Mouse (Mus musculus): ENCODE data around the gene Gkn2. TPM values are rescaled to one million over a fixed set of nuclear protein-coding genes. Genes with fewer than 3 reads are reported as not detected.

The Gkn2 gene
- polyA plus RNA-seq, 1 experiment from 2014 or later = not detected

Other genes with a start within 250 kb of the Gkn2 start
- gene Antxr1, start 37.5 kb upstream of the Gkn2 start, polyA plus RNA-seq (2015; fragmentation: Nextera tagmentation; extraction: Ambion mirVana) = 5.2 and 5.5 TPM in 2 replicates
- not detected in 2 replicates for gene Gkn1, start 22.4 kb upstream of the Gkn2 start, polyA plus RNA-seq (2015; fragmentation: Nextera tagmentation; extraction: Ambion mirVana)
- gene Gkn3, start 15.6 kb downstream of the Gkn2 start, polyA plus RNA-seq (2015; fragmentation: Nextera tagmentation; extraction: Ambion mirVana) = 0.35 and 0.56 TPM in 2 replicates
- gene Bmp10, start 55.6 kb downstream of the Gkn2 start, polyA plus RNA-seq (2015; fragmentation: Nextera tagmentation; extraction: Ambion mirVana) = not detected in 2 replicates
- 5.4 and 6.3 TPM in 2 replicates for gene Arhgap25, start 159.9 kb downstream of the Gkn2 start, polyA plus RNA-seq (2015; fragmentation: Nextera tagmentation; extraction: Ambion mirVana)
- 5.0 and 5.1 TPM in 2 replicates for gene Prokr1, start 217.4 kb downstream of the Gkn2 start, polyA plus RNA-seq (2015; fragmentation: Nextera tagmentation; extraction: Ambion mirVana)

Measured in kidney, embryonic 16.5 days (tissue).